Mouse (Mus musculus): ENCODE data around the gene Zcchc14. TPM values are rescaled to one million over a fixed set of nuclear protein-coding genes. Genes with fewer than 3 reads are reported as not detected.
"Not testable (repeated sequence)": the region's sequence is repeated elsewhere in the genome, so short reads cannot be mapped to it uniquely, and the experiment has no call there.

The Zcchc14 gene
- polyA plus RNA-seq, 1 experiment from 2014 or later, result 3.6 TPM

GRCm38 (mm10) chr8:121621879-121622278 lies 30.8 kb downstream of the Zcchc14 start:
- no peak overlapping the region for H3K27ac ChIP-seq
- H3K79me2 ChIP-seq (ENCODE audit: inconsistent target), result no peaks in the 10 kb centered on the region
- no peak overlapping the region for H3K4me3 ChIP-seq (ENCODE audit: inconsistent target)
- no peaks in the 10 kb centered on the region for H3K36me3 ChIP-seq (ENCODE audit: inconsistent target)
- WGBS (ENCODE audit: missing documents), result 62% methylated on average over 1 of the region's 1 CpGs

- Histone ChIP-seq H3K36me3 (ENCODE audit: inconsistent target) (no peaks in the 10 kb centered on the region), H3K79me2 (ENCODE audit: inconsistent target) (no peaks in the 10 kb centered on the region), H3K4me3 (ENCODE audit: inconsistent target) (no peak overlapping the region), H3K27ac (no peak overlapping the region)
- WGBS (ENCODE audit: missing documents), result 92% methylated on average over 11 of the region's 12 CpGs
These were observed 31.7 kb downstream of the Zcchc14 start for GRCm38 (mm10) chr8:121620801-121621516.

DNA sequence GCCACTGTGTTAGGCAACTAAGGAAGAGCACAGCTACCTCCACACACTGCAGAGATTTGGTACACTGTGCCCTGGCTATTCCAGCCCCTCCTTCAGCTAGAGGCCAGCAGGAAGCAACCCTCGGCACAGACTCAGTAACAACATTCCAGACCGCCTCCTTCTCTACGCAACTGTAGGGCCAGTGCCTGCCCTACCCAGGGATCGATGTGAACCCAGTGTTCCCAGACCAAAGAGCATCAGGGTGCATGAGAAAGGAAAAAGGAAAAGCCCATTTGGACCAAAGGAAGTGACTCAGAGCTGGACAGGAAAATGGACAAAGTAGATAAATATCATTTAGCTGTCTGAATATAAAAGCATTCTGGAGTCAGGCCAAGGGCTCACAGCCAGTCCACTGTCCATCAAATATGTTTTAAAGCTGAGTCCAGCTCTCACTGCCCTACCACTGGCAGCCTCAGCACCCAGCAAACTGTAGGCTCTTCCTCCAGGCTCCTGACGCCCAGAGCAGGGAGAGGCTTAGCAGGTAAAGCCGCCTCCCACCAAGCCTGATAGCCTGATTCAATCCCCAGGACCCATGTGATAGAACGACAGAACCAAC lies 33.2 kb downstream of the Zcchc14 start:
- no peaks in the 10 kb centered on the region for H3K36me3 ChIP-seq (ENCODE audit: inconsistent target)
- H3K79me2 ChIP-seq (ENCODE audit: inconsistent target), result no peaks in the 10 kb centered on the region
- 65% methylated on average over 7 of the region's 7 CpGs for WGBS (ENCODE audit: missing documents)
- H3K27ac ChIP-seq, result no peak overlapping the region
- no peak overlapping the region for H3K4me3 ChIP-seq (ENCODE audit: inconsistent target)

DNA sequence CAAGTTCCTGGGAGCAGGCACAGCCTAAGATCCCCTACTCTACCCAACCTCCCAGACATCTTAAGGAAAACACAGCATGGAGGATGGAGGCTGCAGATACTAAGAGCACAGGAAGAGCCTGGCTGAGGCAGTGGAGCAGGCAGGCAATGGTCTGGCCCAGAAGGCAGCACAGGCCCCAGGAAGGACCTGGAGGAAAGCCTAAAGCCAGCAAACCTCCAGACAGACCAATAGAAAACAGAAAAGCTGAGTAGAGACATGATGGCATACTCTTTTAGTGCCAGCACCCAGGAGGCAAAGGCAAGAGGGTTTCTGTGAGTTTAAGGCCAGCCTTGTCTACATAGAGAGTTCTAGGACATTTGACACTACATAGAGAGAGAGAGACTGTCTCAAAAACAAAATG lies 39.3 kb downstream of the Zcchc14 start:
- H3K27ac ChIP-seq, result no peak overlapping the region

DNA sequence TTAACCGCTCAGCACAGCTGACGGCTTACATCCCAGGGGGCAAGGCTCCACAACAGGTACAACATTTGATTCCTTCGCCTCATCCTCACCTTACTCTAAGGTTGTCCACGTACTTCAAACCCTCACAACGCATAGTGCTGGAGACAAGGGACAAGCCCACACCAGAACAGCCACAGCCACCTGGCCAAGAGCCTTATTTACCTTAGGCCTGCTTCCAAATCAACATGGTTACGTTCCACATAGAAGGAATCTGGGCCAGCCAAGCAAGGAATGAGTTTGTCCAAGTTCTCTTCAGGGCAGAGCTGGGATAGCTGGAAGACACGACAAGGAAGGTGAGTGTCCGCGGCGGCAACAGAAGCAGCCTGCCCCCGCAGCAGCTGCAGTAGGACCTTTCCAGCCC lies 42.8 kb downstream of the Zcchc14 start:
- 94% methylated on average over 11 of the region's 11 CpGs for WGBS (ENCODE audit: missing documents)
- Histone ChIP-seq H3K27ac (no peak overlapping the region), H3K4me3 (ENCODE audit: inconsistent target) (no peak overlapping the region), H3K36me3 (ENCODE audit: inconsistent target) (no peaks in the 10 kb centered on the region), H3K79me2 (ENCODE audit: inconsistent target) (no peaks in the 10 kb centered on the region)

More for the DNA sequence above, 39.3 kb downstream of the Zcchc14 start:
- H3K36me3 ChIP-seq (ENCODE audit: inconsistent target), result no peaks in the 10 kb centered on the region
- no peaks in the 10 kb centered on the region for H3K79me2 ChIP-seq (ENCODE audit: inconsistent target)
- H3K4me3 ChIP-seq (ENCODE audit: inconsistent target), result no peak overlapping the region

DNA sequence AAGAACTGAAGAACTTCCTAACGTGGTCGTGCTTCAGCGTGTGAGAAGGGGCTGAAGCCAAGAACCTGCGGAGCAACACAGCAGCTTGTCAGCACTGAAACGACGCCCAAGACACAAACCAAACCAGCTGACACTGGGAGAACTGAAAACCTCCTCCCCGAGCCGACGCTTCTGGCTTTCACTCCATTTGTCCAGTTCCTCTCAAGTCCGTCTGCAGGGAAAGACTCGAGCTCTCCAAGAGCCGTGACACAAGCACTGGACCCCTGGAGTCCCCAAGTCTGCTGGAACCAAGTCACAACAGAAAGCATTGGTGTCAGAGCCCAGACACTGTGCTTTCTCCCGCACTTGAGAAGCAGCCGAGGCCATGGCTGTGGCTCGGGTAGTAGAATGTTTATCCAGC lies 43.5 kb downstream of the Zcchc14 start:
- Histone ChIP-seq H3K27ac (no peak overlapping the region), H3K79me2 (ENCODE audit: inconsistent target) (no peaks in the 10 kb centered on the region), H3K36me3 (ENCODE audit: inconsistent target) (no peaks in the 10 kb centered on the region), H3K4me3 (ENCODE audit: inconsistent target) (no peak overlapping the region)
- WGBS (ENCODE audit: missing documents), result 93% methylated on average over 15 of the region's 15 CpGs

GRCm38 (mm10) chr8:121607661-121608060 lies 45.0 kb downstream of the Zcchc14 start:
- Histone ChIP-seq H3K27ac (no peak overlapping the region), H3K79me2 (ENCODE audit: inconsistent target) (no peaks in the 10 kb centered on the region), H3K4me3 (ENCODE audit: inconsistent target) (no peak overlapping the region), H3K36me3 (ENCODE audit: inconsistent target) (no peaks in the 10 kb centered on the region)
- 92% methylated on average over 5 of the region's 5 CpGs for WGBS (ENCODE audit: missing documents)

DNA sequence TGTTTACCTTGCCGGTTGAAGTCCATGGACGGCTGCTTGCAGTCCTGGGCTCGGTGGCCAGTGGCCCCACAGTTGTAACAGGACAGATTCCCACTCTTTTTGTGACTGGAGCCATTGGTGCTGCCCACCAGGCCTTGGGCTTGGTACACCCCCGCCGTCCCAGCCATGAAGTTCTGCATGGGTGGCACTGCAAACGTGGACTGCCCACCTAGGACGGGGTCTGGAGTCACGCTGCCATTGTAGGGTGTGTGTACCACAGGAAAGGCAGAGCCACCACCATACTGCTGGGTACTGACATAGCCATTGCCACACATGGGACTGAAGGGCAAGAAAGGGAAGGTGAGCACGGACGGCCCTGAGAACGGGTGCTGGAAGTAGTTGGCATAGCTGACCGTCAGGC lies 48.9 kb downstream of the Zcchc14 start:
- H3K36me3 ChIP-seq (ENCODE audit: inconsistent target), result no peaks in the 10 kb centered on the region
- H3K79me2 ChIP-seq (ENCODE audit: inconsistent target), result no peaks in the 10 kb centered on the region
- H3K27ac ChIP-seq, result no peak overlapping the region
- WGBS (ENCODE audit: missing documents), result 93% methylated on average over 12 of the region's 12 CpGs
- H3K4me3 ChIP-seq (ENCODE audit: inconsistent target), result no peak overlapping the region

GRCm38 (mm10) chr8:121602860-121603259 lies 49.8 kb downstream of the Zcchc14 start:
- Histone ChIP-seq H3K27ac (no peak overlapping the region), H3K79me2 (ENCODE audit: inconsistent target) (no peaks in the 10 kb centered on the region), H3K36me3 (ENCODE audit: inconsistent target) (peaks cover 3% of the 10 kb centered on the region; the same call in 1 of the 2 replicates), H3K4me3 (ENCODE audit: inconsistent target) (no peak overlapping the region)
- WGBS (ENCODE audit: missing documents), result 14% methylated on average over 3 of the region's 3 CpGs

DNA sequence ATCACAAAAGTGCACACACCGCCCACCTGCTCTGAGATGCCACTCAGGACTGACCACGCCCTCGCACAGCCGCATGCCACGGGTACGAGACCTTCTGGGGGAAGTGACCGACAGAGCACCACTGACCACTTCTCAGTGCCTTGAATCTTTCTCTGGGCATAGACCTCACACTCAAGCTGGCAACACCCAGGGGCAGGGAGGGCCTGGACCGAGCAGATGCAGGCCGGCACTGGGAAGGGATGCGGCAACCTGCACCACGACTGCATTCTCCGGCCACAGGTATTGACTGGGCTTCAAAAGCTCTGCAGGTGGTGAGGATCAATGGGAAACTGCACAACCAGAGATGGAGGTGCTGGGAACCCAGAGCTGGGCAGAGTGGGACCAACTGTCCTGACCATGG lies 50.3 kb downstream of the Zcchc14 start:
- Histone ChIP-seq H3K4me3 (ENCODE audit: inconsistent target) (no peak overlapping the region), H3K27ac (no peak overlapping the region), H3K36me3 (ENCODE audit: inconsistent target) (peaks cover 8% of the 10 kb centered on the region; the same call in 1 of the 2 replicates), H3K79me2 (ENCODE audit: inconsistent target) (no peaks in the 10 kb centered on the region)
- 92% methylated on average over 12 of the region's 12 CpGs for WGBS (ENCODE audit: missing documents)

DNA sequence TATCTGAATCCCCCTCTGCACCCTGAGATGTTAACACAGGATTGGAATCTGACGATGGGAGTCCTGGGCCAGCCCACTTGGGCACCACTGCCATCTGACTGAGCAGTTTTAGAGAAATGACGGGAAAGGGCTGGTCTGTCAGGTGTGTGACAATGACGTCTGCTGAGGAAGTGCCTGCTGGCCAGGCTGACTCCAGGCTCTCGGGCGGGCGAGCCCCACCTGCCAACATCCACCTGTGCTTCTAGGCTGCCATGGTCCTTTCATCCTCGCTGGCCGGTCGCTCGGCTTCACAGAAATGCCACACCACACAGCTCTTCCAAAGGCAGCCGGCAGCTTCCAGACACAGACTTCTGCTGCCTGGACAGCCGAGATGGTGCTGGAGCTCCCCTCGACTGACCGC lies 52.9 kb downstream of the Zcchc14 start:
- H3K79me2 ChIP-seq (ENCODE audit: inconsistent target), result peaks cover 5% of the 10 kb centered on the region; the same call in 1 of the 2 replicates
- WGBS (ENCODE audit: missing documents), result 95% methylated on average over 13 of the region's 14 CpGs
- no peak overlapping the region for H3K27ac ChIP-seq
- peaks cover 27% of the 10 kb centered on the region for H3K36me3 ChIP-seq (ENCODE audit: inconsistent target)
- no peak overlapping the region for H3K4me3 ChIP-seq (ENCODE audit: inconsistent target)

DNA sequence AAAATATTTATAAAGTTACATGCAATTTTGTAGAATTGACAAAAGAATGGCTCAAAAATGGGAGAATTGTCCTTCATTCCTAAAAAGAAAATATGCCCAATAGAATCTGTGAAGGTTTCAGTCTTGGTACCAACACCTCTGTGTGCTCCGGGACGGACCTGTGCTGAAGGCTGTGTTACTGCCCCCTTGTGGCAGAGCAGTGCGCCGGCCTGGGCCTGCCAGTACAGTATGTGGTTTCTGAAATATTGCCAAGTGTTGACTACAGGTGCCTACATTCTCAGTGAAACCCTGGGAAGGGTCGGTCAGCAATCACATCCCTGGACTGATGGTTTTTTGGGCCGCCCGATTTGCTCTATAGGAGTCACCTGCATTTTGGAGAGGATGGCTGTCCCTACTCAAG lies 53.8 kb downstream of the Zcchc14 start:
- Histone ChIP-seq H3K27ac (no peak overlapping the region), H3K36me3 (ENCODE audit: inconsistent target) (peaks cover 36% of the 10 kb centered on the region), H3K79me2 (ENCODE audit: inconsistent target) (peaks cover 15% of the 10 kb centered on the region), H3K4me3 (ENCODE audit: inconsistent target) (no peak overlapping the region)
- 27% methylated on average over 7 of the region's 7 CpGs for WGBS (ENCODE audit: missing documents)

DNA sequence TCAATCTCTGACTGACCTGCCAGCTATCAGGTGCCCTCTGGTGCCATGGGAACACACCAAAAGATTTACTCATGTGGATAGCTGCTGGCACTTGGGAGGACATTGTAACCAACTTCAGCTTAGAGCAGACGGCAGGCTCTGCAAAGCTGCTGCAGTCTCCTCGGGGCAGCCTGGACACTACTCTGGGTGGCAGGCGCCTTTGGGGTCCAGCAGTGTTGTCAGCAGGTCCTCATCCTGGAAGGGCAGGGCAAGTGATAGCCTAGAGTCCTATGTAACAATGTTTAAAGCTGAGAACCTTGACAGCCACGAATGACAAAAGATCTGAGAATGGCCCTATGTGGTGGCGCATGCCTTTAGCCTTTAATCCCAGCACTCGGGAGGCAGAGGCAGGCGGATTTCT lies 54.5 kb downstream of the Zcchc14 start:
- Histone ChIP-seq H3K27ac (no peak overlapping the region), H3K4me3 (ENCODE audit: inconsistent target) (no peak overlapping the region), H3K79me2 (ENCODE audit: inconsistent target) (peaks cover 22% of the 10 kb centered on the region), H3K36me3 (ENCODE audit: inconsistent target) (peaks cover 43% of the 10 kb centered on the region)
- 95% methylated on average over 7 of the region's 7 CpGs for WGBS (ENCODE audit: missing documents)

GRCm38 (mm10) chr8:121597492-121597891 lies 55.2 kb downstream of the Zcchc14 start:
- H3K27ac ChIP-seq; H3K4me3 ChIP-seq (ENCODE audit: inconsistent target): not testable (repeated sequence)
- 77% methylated on average over 2 of the region's 2 CpGs for WGBS (ENCODE audit: missing documents)
- H3K79me2 ChIP-seq (ENCODE audit: inconsistent target), result peaks cover 29% of the 10 kb centered on the region
- H3K36me3 ChIP-seq (ENCODE audit: inconsistent target), result peaks cover 44% of the 10 kb centered on the region

GRCm38 (mm10) chr8:121593983-121594382 lies 58.7 kb downstream of the Zcchc14 start:
- Histone ChIP-seq H3K27ac (no peak overlapping the region), H3K4me3 (ENCODE audit: inconsistent target) (no peak overlapping the region), H3K79me2 (ENCODE audit: inconsistent target) (peaks cover 49% of the 10 kb centered on the region), H3K36me3 (ENCODE audit: inconsistent target) (peaks cover 44% of the 10 kb centered on the region)
- 57% methylated on average over 8 of the region's 9 CpGs for WGBS (ENCODE audit: missing documents)
